Mouse (Mus musculus) small intestine, adult 2 months (tissue): ENCODE results near the gene Best1.

Source experiments
- CTCF ChIP-seq: fragments of 200-500 bp; IDR thresholded peaks from 2 replicates; pipeline ENCODE4 v1.5.1; 2012; ENCODE audit warnings: low read depth, mild to moderate bottlenecking, control low read depth, inconsistent platforms, low read length, moderate library complexity, mixed read lengths; ENCODE audit not compliant: insufficient replicate concordance, insufficient read length; ENCODE audit errors: extremely low read depth
- POLR2A ChIP-seq: fragments of 200-500 bp; IDR thresholded peaks from 2 replicates; pipeline ENCODE4 v1.6.1; 2012; ENCODE audit warnings: low read depth, mild to moderate bottlenecking, control low read depth, inconsistent platforms, low read length, moderate library complexity

- no peak for TF ChIP-seq CTCF
- no peak for TF ChIP-seq POLR2A
Observed at GRCm38 (mm10) chr19:9945800-9946564, 55.5 kb downstream of the Best1 start.
